Mouse (Mus musculus): ENCODE measurements at regions not wholly inside any gene's neighbourhood (a gene's known extent, or its start where the extent isn't known, plus 50 kb on each side); places are given as distances from the start of the nearest gene placed in this dataset.

GRCm38 (mm10) chr15:51721363-51721762 lies 2163.3 kb upstream of the Gm7489 start:
- DNase-seq (ENCODE audit: low spot score in 2 of 2): no peak

- no peak for DNase-seq (ENCODE audit: low spot score in 2 of 2)
These were observed 2160.6 kb upstream of the Gm7489 start for GRCm38 (mm10) chr15:51724127-51724526.

- DNase-seq (ENCODE audit: low spot score in 2 of 2): no peak
These were observed 2159.2 kb upstream of the Gm7489 start for GRCm38 (mm10) chr15:51725457-51725856.

GRCm38 (mm10) chr15:51730106-51730505 lies 2154.6 kb upstream of the Gm7489 start:
- DNase-seq (ENCODE audit: low spot score in 2 of 2): no peak

- peak; percentile 5 to 29 for DNase-seq (ENCODE audit: low spot score in 2 of 2)
These were observed 2153.8 kb upstream of the Gm7489 start for GRCm38 (mm10) chr15:51730805-51731412.

GRCm38 (mm10) chr15:51734194-51734593 lies 2150.5 kb upstream of the Gm7489 start:
- no peak for DNase-seq (ENCODE audit: low spot score in 2 of 2)
